Mouse (Mus musculus) kidney, postnatal 36 days (tissue): Measurements from ENCODE around the gene H2-Ob.

Experiments used
- DNase-seq, 2 experiments: peaks; one replicate each; pipeline ENCODE4 v3.0.0; 2021 to 2022; ENCODE audit warnings: mixed read lengths in 2 of 2

The H2-Ob gene

GRCm38 (mm10) chr17:34286501-34286900 is 47.8 kb downstream of the H2-Ob start:
- no peak for DNase-seq

- no peak for DNase-seq
These were observed 48.3 kb downstream of the H2-Ob start for GRCm38 (mm10) chr17:34286999-34287398.

- peak; percentile 83 to 86 for DNase-seq
These were observed 48.9 kb downstream of the H2-Ob start, which contains the start of gene H2-Aa for GRCm38 (mm10) chr17:34287648-34288047. TSS of gene H2-Aa (minus strand) at chr17:34287823.

- no peak for DNase-seq
These were observed 49.4 kb downstream of the H2-Ob start for GRCm38 (mm10) chr17:34288131-34288530.

- peak; percentile 68 to 86 for DNase-seq
These were observed 52.9 kb downstream of the H2-Ob start for GRCm38 (mm10) chr17:34291609-34292008.

GRCm38 (mm10) chr17:34292570-34292969 is 53.9 kb downstream of the H2-Ob start:
- no peak for DNase-seq

- no peak for DNase-seq
These were observed 54.8 kb downstream of the H2-Ob start for GRCm38 (mm10) chr17:34293533-34293932.

- DNase-seq: no peak
These were observed 55.5 kb downstream of the H2-Ob start for GRCm38 (mm10) chr17:34294249-34294648.

GRCm38 (mm10) chr17:34295307-34295706 is 56.6 kb downstream of the H2-Ob start:
- no peak for DNase-seq

GRCm38 (mm10) chr17:34295891-34296794 is 57.4 kb downstream of the H2-Ob start:
- DNase-seq: peak; percentile 34 to 78

GRCm38 (mm10) chr17:34299356-34299755 is 60.7 kb downstream of the H2-Ob start:
- no peak for DNase-seq

- no peak for DNase-seq
These were observed 61.4 kb downstream of the H2-Ob start for GRCm38 (mm10) chr17:34300071-34300470.

GRCm38 (mm10) chr17:34300691-34301566 is 62.2 kb downstream of the H2-Ob start:
- no peak for DNase-seq

GRCm38 (mm10) chr17:34301670-34302190 is 63.0 kb downstream of the H2-Ob start:
- no peak for DNase-seq

GRCm38 (mm10) chr17:34303789-34304188 is 65.1 kb downstream of the H2-Ob start:
- DNase-seq: no peak
